Mouse (Mus musculus) layer of hippocampus, postnatal 14 days (tissue): ENCODE measurements at regions not wholly inside any gene's neighbourhood (a gene's known extent, or its start where the extent isn't known, plus 50 kb on each side); places are given as distances from the start of the nearest gene placed in this dataset.

Experiments
- DNase-seq, 2 experiments: peaks; one replicate each; pipeline ENCODE4 v3.0.0; 2021 to 2022; ENCODE audit warnings: low spot score in 2 of 2, mixed read lengths in 1 of 2

DNA sequence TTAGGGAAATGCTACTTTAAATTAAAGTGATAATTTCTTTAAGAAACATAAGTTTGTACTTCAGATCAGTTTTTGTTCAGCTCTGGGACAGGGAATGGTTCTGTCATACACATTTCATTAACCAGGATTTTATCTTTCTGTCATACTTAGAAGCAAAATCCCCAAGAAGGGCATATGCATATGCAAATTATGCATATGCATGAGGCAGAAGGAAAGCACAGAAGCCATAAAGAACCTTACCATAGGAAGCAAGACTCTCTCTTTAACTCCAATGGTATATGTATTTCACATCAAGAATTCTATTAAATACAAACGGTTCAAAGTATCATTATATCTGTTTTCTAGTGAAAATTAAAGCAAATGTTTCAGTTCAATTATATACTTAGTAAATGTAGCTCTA, 381.5 kb downstream of the Kcnj3 start:
- DNase-seq, result no peak

GRCm38 (mm10) chr2:55818220-55818619, 382.4 kb downstream of the Kcnj3 start:
- peak; percentile 43 to 79 for DNase-seq

- no peak for DNase-seq
These were observed 387.0 kb downstream of the Kcnj3 start for GRCm38 (mm10) chr2:55822726-55823125.

DNA sequence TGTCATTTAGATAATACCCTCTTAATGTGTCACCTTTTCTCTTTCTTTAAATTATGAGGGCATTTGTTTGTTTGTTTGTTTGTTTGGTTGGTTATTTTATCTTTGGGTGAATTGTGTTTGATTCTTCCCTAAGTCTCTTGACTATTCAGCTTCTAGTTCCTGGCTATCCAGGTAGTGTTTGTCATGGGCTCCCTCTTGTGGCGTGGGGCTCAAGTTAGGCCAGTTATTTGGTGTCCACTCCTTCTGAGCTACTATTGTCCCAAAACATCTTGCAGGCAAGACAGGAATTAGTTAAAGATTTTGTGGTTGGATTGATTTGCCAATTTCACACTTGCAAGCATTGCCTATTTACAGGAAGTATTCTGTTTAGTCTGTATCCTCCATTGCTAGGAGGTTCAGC, 405.8 kb downstream of the Kcnj3 start:
- DNase-seq, result peak in 1 of 2 experiments; percentile 26

GRCm38 (mm10) chr2:55846832-55847382, 411.1 kb downstream of the Kcnj3 start:
- DNase-seq, result peak in 1 of 2 experiments; percentile 16

- no peak for DNase-seq
These were observed 426.7 kb downstream of the Kcnj3 start for GRCm38 (mm10) chr2:55862479-55862878.

DNA sequence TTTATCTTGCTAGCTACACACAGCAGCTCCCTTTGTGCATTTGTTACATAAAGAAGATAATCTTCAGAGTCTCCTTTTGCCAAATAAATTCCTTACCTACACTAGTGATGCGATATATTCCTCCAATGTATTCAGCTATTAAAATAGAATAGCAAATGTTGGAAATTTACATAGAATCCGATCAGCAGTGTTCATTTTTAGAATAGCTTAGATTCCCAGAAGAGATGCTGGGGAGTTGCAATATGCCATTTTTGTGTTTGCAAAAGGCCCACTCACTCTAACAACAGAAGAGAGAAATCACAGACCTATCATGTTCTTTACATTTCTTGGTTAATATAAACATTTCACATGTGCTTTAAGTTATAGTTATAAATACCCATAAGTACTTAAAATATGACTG, 454.2 kb downstream of the Kcnj3 start:
- DNase-seq, result peak in 1 of 2 experiments; percentile 20

- DNase-seq, result peak in 1 of 2 experiments; percentile 69
These were observed 457.2 kb downstream of the Kcnj3 start for GRCm38 (mm10) chr2:55892821-55893535.

DNA sequence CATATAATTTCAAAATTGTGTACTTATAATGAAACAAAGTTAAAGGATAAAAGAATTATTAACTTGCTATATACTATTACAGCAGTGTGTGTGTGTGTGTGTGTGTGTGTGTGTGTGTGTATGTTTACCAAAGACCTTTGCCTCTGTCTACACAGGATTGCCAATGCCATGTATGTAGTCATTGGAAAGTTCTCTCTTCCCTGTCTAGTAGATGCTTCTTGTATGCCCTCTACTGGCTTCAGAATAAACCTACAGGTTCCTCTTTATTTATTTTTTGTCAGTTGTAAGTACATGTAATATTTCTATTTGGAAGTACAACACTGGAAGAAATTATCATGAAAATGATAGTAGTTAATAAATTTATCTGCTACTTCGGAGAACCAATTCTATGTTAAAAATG, 484.5 kb downstream of the Kcnj3 start:
- DNase-seq, result peak in 1 of 2 experiments; percentile 62
